Mouse (Mus musculus) layer of hippocampus, adult 11-12 months (tissue): ENCODE data around the gene Ppp3ca.
"Not testable (repeated sequence)": the region's sequence is repeated elsewhere in the genome, so short reads cannot be mapped to it uniquely, and the experiment has no call there.

ENCODE experiments used
- DNase-seq: peaks from one replicate; pipeline ENCODE4 v3.0.0; 2022; ENCODE audit warnings: low spot score

Gene Ppp3ca

DNA sequence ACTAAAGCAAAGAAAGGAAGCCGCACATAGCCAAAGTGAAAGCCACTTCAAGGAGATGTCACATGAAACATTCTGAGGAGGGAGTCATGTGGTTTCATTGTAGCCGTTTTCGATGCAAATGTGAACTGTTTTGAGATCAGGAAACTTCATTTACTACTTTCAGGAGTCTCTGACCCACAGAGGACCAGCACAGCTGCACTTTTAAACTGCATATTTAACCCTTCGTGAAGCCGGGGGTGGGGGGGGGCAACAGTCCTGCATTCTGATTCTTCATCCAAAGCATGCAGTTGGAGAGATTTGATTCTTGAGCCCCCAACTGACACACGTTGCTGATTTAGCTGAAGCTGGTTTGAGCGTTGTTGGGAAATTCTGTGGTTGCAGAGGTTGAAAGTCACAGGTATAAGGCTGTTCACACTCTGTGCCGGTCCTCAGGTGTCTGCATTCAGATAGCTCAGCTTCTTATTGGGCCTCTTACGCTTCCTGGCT lies 18.2 kb downstream of the Ppp3ca start:
- DNase-seq: no peak

DNA sequence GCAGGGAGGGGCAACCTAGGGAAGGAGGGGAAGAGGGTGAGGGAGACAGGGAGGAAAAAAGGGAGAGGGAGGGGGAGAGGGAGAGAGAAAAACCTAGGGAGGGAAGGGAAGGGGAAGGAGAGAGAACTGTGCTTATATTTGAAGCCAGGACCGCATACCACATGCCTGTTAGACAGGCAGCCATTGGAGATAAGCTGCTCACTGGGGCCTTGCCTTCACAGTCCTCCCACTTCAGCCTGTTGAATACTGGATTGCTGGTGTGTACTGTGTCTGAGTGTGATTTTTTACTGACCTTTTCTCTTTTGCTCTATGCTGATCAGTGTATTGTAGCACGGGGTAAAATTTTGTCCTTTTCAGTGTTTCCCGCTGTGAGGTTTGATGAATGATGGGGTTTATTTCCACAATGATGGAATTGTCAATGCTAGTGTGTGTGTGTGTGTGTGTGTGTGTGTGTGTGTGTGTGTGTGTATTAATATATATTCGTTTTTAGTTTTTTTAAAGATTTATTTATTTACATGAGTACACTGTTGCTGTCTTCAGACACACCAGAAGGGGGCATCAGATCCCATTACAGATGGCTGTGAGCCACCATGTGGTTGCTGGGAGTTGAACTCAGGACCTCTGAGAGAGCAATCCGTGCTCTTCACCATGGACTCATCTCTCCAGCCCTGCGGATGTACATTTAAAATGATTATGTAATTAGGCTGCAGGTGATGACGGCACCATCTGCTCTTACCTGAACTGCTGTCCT lies 20.0 kb downstream of the Ppp3ca start:
- DNase-seq: no peak

DNA sequence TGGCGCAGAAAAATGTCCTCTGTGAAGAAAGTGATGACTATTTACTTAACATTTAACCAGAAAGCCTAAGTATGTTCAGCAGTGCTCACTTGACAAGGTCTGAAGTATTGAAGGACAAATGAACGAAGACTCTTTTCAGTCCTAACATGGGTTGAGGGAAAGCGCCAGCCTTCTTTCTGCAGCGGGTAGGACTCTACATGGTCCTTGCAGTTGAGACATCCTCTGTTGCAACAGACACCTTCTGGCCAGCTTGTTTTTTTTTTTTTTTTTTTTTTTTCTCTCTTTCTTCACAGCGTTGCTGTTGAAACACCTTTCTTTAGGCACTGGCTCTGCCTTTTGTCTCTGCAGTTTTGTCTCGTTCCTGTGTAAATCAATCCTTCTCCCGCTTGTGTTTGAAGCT lies 22.1 kb downstream of the Ppp3ca start:
- DNase-seq: no peak

DNA sequence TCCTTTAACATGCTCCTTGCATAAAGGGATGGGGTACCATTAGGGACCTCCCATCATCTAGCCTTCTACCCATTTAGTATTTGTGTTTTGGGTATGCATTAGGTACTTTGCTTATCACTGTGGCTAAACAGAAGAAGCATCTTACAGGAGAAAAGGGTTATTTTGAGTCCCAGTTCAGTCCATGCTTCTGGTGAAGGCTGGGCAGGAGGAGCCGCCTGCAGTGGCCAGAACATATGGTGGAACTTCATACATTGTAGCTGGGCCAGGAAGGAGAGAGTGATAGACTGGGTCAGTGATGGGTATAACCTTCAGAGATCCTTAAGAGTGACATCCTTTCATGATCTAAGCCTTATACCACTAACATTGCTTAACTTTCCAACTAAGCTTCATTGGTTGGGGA lies 23.6 kb downstream of the Ppp3ca start:
- DNase-seq: no peak

- no peak for DNase-seq
These were observed 27.8 kb downstream of the Ppp3ca start for GRCm38 (mm10) chr3:136697626-136698191.

- not testable (repeated sequence) for DNase-seq
These were observed 29.8 kb downstream of the Ppp3ca start for GRCm38 (mm10) chr3:136699711-136700110.

- DNase-seq: no peak
These were observed 30.6 kb downstream of the Ppp3ca start for GRCm38 (mm10) chr3:136700447-136701009.

- no peak for DNase-seq
These were observed 32.9 kb downstream of the Ppp3ca start for GRCm38 (mm10) chr3:136702861-136703260.

DNA sequence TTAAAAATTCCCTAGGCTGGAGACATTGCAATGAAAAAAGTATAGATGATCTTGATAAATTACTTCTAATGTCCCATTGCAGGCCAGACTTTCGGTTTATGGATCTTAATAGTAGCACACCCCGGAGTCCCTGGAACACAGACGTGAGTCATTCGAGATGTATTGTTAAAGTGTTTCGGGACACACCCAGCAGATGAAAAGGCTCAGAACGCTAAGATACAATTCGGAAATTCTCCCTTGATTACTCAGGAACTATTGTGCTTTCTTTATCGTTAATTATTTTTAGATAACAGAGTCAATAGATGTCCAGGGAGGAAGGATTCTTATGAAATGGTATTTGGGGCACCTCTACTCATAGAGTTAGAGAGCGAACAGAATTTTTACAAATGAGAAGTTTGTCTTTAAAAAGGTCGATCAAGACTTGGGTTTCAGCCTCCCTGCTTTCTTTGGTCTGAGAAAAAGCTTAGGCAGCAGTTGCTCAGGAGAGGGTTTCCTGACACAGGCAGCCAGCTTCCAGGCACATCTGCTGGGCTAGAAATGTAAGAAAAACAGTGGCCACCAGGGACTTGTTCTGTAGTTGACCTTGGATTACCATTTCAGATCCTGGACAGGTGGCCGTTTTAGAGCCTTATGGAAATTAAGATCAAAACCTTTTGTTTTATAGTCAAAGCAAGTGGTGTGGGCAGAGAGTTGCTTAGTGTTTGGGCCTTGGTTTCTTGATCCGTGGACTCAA lies 34.8 kb downstream of the Ppp3ca start:
- DNase-seq: no peak

- no peak for DNase-seq
These were observed 36.1 kb downstream of the Ppp3ca start for GRCm38 (mm10) chr3:136706048-136706447.

DNA sequence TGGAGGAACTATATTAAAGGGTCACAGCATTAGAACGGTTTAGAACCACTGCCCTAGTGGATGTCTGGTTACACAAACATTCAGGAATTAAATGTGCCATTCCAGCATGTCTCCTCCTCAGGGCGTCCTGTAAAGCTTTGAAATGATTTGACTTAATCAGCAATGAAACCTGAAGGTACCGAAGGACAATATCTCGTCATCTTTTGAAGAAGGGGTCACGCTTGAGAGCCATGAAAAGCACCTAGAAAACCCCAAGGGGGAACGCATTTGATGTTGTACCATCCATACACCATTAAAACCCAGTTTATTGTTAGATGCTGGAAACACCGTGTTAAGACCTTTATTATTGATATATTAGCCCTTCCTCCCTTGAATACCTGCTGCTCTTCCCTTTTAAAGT lies 36.8 kb downstream of the Ppp3ca start:
- DNase-seq: no peak

- DNase-seq: no peak
These were observed 37.5 kb downstream of the Ppp3ca start for GRCm38 (mm10) chr3:136707222-136708019.

DNA sequence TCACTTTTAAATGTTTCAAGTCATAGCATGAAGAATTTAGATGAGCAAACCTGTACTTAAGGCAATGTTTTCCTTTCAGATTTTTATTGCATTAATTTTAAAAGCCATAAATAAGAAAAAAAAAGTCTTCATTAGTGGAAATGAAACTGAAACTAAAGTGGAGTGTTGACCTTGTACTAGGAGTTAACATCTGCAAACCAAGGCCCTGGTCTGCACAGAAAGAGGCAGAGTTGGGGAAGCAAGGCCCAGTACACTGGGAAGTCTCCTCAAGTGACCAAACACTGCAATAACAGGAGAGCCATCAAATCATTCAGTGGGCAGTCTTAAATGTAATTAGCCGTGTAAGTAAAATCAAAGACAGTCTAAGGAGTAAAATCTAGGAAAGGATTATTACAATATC lies 38.3 kb downstream of the Ppp3ca start:
- DNase-seq: no peak

DNA sequence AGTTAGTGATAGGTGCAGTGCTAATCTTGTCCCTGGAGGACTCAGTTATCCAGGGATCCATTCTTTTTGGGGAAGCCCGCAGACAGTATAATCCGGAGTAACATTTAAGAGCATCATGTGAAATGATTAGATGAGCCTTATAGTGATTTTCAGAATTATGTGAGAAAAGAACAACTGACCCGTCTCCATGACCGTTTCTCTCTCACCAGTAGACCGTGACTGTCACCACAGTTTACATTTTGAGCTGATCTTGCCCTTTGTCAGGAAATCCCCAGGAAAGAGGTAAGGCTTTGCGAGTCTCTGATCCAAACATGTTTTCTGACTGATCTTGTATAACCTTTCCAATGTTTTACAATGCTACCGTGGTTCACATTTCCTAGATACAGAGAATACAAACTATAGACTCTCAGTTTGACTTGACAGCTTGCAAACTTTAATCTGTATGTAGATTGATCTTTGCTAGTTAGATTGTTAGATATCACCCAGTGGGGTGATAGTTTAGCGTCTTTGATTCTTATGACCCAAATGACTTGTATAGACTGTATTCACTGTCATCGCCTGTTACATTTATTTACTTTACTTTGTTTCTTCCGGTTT lies 40.5 kb downstream of the Ppp3ca start:
- DNase-seq: no peak

DNA sequence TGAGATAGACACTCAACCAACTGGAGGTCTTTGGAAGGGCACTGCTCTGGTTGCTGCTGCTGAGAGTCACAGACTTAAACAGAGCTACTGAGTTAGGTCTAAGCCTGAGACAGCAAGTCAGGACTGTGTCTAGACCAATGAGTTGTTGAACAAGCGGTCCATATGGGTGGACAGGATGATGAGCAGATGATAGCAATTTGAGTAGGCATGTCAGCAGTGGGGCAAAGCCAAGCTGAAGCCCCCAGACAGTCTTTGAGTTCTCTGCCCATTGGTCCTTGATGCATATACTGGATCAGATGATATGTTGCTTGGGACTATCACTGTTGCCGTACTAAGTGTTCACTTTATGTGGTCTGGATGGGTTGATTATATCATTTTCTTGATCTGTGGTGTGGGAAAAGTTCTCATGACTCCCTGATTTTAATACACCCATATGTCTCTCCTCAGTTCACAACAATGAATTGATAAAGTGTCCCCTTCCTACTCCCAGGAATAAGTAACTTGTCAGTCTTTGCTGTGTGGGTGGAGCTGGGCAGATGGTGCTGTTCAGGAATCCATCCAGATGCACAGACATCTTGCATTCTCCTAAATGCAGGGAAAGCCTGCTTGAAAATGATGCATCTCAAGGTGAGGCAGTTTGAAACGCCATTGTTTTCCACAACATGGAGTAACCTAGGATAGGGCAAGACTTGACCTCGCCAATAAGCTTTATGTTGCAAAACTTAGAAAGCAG lies 44.5 kb downstream of the Ppp3ca start:
- no peak for DNase-seq

- no peak for DNase-seq
These were observed 46.3 kb downstream of the Ppp3ca start for GRCm38 (mm10) chr3:136716247-136716646.

DNA sequence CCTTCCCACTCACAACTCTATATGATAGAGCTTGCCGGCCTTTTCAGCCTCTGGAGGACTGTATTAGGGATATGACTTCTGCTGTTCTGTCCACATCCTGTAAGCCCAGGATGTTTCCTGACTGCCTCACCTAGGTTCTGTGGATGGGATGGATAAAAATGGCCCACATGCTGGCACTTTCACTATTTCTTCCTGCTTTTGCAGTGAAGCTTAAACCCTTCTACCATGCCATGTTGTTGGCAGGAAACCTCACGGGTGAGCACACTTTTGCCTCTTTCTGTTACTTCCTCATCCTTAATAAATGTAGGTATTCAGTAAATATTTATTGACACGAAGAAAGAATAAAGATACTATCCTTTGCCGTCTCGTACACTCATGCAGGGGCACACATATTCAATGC lies 48.5 kb downstream of the Ppp3ca start:
- DNase-seq: no peak

DNA sequence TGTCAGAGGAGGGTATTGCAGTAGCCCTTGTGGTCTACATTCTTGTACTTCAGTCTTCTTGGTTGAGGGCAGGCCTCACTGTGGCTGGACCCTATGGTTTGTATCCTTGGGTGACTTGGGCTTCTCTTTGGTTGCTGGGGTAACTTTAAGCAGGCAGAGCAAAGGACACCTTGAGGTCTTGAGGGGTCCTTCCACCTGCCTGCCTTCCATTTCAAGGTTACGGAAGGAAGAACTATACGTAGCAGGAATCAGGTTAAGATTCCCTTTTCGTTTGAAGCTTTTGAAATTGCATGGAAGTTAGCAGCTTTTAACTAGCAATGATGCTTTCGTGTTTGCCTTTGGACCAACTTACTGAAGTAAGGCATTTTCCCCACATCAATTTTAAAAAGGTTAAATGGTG lies 51.3 kb downstream of the Ppp3ca start:
- DNase-seq: no peak

GRCm38 (mm10) chr3:136721804-136722427 lies 52.0 kb downstream of the Ppp3ca start:
- no peak for DNase-seq

GRCm38 (mm10) chr3:136722493-136722892 lies 52.6 kb downstream of the Ppp3ca start:
- DNase-seq: no peak
